Mouse (Mus musculus) ES-E14 (cell line): ENCODE data around the gene Hspa4.

ENCODE experiments used
- CHD2 ChIP-seq: IDR thresholded peaks from 2 replicates; pipeline ENCODE4 v1.6.1; 2014; ENCODE audit warnings: mild to moderate bottlenecking, low read depth, low read length, inconsistent platforms
- ZNF384 ChIP-seq: IDR thresholded peaks from 2 replicates; pipeline ENCODE4 v1.6.1; 2012; ENCODE audit warnings: low read depth, low read length, inconsistent platforms

DNA sequence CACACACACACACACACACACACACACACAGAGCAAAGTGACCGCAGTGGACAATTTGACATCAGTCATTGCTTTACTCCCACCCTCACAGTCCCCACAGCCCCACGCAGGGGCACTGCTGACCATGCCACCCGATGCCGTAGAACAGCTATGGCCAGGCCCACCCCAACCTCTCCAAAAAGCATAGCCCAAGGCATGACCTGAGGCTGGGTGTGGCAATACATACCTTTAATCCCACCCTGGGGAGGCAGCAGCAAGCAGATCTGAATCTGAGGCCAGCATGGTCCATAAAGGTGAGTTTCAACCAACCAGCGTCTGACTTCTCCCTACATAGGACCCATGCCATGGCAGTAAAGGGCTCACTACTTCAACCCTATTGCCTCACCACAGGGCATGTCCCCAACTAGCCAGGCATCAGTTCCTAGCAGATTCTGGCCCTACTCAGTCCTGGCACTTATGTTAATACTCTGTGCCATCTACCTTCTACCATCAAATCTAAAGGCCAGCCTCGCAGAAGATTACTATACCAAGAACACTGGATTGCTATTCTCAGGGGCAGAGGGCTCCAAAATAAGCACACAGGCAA is 41.1 kb downstream of the Hspa4 start:
- TF ChIP-seq CHD2 (no peak), ZNF384 (no peak)
